Mouse (Mus musculus) retina, postnatal 7 days (tissue): Measurements from ENCODE around the gene Nmt1.

Source experiments
- DNase-seq: peaks from one replicate; pipeline ENCODE4 v3.0.0-alpha.2; 2012; ENCODE audit warnings: low read depth, low spot score

Gene Nmt1

DNA sequence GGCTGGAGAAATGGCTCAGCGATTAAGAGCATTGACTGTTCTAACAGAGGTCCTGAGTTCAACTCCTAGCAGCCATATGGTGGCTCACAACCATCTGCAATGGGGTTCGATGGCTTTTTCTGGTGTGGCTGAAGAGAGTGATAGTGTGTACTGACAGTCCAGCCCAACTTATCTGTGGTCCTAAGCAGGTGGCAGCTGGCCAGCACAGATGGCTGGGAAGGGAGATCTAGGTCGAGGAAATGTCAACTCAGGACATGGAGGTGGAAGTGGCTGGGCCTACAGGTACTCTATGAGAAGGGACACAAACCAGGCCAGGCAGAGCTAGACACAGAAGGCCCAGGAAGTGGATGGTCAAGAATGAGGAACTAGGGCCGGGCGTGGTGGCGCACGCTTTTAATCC, 48.0 kb downstream of the Nmt1 start:
- DNase-seq = no peak

DNA sequence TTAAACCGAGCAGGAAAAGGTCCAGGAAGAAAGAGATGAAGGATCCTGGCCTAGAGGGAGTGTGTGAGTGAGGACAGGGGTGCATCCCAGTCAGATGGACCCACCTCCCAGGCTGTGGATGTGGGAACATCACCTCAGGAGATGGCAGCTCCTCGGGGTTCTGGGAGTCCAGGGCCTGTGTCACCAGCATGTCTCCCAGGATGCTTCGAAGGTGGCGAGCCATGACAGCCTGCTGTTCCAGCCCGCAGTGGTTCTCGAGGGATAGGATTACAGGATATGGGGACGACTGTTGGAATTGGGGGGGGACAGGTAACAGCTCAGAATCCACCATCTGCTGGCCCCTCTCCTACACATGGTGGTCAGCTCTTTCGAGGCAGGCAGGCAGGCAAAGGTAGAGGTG, 48.6 kb downstream of the Nmt1 start:
- DNase-seq = no peak

DNA sequence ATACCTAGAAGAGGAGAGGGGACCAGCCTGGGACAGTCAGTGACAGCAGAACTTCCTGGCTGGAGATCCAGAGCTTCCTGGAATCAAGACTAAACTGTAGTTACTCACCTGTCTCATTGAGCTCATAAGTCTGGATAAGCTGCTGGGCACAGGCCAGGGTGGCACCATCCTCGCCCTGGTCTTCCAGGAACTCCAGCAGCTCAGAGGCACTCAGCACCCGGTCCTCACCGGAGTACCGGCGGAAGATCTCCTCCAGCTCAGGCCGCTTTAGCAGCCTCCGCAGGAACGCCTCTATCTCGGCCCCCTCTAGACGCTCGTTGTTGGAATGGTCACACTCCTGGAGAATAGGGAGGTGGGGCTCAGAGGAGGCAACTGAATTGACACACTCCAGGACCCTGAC, 50.1 kb downstream of the Nmt1 start:
- DNase-seq = no peak

DNA sequence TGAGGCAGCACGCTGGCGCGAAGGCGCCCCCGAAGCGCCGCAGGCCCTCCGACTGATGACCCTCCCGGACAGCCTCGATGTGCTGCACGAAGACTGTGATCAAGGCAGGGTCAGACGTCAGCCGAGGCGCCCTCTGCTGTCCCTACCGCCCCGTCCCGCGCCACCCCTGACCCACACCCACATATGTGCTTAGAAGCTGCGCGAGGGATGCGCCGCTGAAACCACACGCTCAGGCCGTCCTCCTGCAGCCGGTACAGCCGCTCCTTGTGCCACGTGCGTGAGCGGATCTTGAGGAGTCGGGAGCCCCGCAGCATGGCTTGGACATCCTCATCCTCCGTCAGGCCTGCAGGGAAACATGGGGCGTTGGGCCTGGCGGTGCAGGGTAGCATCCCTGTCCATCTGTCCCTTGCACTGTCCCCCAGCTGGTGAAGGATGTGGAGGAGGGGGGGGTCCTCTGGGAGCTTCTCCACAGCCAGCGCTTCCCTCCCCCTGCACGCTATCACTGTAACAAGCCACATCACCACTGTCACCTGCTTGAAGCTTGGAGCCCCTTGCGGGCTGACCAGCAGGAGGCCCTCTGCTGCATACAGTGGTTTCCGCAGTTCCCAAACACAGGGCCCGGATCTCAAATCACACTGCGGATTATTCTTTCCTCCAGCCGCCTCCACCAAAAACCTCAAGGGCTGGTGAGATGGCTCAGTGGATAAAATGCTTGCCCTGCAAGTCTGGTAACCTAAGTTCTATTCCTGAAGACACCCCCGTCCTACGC, 52.5 kb downstream of the Nmt1 start:
- no peak for DNase-seq

DNA sequence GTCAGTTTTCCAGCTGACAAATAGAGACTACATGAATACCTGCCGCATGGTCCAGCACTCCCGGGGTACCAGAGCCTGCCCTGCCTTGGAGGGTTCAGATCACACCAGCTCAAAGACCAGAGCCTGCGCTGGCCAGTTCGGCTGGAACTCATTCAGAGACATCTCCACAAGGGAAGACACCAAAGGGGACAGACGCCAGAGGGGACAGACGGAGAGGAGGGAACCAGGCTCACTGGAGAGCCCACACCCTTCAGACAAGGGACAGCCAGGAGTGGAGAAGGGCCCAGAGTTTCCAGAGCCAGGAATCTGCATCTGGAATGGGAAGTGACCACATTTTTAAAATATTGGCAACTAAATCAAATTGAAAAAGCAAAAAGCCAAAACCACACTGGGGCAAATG, 53.6 kb downstream of the Nmt1 start:
- no peak for DNase-seq

DNA sequence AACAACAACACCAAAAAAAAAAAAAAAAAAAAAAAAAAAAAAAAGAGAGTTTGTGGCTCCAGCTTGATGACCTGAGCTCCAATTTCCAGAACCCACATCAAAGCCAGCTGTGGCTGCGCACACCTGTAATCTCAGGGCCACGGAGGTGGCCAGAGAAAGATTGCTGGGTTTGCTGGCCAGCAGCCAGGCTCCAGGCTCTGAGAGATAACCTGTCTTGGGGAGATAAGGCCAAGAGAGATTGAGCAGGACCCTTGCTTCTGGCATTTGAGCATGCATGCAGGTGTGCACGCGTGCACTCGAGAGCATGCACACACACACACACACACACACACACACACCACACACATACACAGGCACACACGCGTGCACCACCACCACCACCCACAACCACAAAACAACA, 65.3 kb downstream of the Nmt1 start:
- DNase-seq = no peak

DNA sequence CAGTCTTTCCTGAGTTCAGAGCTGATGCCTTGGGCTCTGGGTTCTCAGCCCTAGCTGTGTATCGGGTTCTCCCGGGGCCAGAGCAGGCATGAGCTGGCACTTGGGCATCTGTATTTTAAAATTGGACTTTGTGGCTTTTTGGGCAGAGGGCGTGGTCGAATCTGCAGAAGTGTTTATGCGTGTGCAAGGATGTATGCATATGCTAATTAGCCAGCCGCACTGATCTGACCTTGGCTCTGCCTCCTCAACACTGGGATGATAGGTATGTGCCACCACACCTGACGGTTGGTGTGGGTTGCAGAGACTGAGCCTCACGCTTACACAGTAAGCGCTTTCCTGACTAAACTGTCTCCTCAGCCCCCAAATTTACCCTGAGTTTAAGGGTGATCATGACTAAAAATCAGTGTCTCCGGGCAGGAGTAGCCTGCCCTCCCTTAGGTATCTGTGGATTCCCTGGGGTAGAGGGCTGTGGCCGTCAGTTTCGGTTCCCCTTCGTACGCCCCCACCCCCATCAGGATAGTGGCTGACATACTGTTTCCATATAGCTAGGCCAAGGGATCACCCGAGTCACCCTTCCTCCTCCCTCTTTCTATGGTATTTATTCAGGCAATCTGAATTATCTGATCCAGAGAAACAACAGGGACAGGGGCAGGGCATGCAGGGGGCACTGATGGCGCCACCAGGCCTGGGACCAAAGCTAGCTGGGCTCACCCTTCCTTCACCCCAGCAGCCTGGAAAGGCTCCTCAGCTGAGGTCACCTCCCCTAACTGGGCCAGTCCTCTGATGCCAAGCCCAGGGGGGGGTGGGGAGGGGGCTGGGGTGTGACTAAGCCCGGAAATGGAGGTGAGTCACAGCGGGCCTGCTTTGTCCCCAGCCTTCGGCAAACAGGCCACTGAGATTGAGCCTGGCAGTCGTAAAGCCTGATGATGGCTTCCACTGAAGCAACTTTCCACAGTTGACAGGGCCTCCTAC, 66.2 kb downstream of the Nmt1 start:
- DNase-seq = no peak

DNA sequence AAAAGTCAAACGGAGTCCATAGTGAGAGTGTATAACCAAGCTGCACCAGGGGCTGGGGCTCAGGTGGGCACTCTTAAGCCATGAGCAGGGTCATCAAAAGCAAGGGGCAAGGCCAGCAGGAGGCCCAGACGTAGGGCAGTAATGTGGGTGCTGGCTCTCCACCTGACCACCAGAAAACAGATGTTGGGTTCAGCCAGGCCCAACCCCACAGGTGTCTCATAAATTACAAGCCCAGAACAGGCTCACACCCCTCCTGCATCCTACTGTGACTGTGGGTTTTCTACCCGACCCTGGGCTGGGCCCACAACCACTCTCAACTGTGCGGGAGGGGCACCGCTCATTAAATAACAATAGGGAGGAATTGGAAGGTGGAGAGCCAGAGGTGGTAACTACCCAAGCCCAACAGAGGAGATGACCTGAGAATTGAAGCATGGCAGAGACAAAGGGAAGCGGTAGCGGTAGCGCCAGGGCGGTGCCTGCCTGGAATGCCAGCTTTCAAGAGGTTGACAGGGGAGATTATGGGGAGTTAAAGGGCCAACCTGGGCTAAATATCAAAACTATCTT, 67.2 kb downstream of the Nmt1 start:
- no peak for DNase-seq

DNA sequence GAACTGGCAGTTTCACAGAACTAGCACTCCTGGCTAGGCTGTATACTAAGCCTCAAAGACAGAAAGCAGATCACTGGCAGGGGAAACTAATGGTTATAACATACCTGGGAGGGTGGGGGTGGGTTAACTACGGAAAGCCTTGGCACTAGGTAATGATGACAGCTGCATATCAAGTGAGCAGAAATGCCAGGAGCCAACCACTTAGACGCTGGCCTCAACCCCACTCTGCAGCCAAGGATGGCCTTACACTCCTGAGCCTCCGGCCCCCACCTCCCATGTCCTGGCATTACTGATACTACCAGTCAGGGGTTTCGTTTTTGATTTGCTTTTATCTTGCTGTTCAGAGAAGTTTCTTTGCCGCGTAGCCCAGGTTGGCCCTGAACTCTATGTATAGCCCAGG, 67.8 kb downstream of the Nmt1 start:
- no peak for DNase-seq

DNA sequence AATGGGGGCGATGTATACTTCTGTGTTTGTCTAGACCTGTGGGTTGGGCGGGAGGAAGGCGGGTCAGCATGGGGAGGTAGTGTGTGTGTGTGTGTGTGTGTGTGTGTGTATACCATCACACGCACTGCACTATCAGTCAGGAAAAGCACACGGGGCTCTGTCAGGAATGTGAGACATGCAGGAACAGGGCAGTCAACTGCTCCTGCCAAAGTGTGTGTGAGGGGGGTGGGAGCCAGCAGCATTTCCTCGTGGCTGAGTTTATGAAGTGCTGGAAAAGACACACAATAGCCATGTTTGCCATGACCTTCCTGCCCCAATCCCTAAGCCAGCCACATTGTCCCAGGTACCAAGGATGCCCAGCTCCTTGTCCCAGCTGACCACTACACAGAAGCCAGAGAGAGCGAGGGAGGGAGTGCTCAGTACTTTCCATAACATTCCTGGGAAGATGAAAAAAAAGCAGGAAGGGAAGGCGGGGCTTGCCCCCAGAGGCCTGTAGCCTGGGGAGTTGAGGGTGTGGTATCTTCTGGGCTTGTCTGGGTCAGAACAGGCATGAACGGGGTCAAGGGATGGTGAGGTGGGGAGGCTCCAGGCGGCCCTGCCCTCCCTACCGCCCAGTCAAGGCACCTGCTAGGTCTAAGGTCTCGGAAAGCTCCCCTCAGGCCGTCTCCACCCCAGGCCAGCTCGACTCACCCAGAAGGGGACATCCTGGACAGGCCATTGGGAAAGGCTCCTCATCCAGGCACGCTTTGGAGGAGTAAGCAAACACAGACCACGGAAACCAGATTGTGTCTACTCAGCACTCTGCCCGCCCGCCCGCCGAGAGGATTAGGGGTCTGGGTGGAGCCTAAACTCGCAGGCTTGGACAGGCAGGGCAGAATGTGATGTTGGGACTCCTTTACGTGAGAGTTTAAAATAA, 69.2 kb downstream of the Nmt1 start:
- no peak for DNase-seq

DNA sequence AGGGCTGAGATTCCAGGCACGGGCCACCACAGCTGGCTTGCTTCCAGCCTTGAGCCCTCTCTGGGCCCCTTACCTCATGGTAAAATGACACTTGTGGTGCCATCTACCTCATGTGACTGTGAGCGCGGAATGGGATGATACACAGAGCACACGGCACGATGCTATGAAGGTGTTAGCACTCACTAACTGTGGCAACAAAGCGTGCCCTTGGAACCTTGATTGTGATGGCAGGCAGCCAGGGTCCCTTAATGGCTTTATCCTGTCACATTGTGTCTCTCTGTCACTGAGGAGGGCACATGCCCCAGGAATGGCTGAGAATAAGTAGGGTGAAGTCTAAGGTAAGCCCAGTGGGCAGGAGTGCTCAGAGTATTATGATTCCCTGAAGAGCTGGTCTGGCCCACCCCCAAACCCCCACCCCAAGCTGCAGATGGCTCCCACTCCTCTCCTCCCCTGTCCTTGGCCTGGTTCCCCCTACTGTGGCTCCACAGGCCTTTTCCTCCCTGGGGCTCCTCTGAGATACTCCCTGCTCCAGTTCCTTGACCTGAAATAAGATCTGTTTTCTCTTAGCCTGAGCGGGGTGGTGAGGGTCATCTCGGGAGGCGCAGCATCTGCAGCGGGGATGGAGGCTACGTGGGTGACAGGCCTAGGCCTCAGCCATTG, 70.7 kb downstream of the Nmt1 start:
- DNase-seq = no peak

DNA sequence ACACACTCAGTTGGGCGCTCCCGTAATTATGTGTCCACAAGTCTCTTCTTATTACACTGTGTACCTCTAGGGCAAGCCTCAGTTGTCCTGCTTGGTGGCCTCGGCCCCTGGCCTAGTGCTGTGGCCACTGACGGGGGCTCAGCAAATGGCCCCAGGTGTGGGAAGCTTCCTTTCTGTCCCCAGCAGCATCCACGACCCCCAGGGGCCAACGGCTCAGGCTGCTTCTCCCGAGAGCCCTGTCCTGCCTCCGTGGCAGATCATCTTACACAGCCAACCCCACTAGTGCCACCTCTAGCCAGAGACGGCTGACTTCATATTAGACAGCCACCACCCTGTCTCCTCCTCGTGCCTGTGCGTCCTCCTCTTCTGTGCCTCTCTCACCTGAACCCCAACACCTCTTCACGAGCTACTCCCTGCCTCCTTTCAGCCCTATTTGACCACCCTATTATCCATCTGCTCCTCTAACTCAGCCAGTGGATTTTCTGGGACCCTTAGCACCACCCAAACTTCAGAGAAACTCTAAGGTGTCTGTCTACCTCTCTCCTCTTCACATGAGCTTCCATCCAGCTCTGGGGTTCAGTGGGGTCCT, 71.5 kb downstream of the Nmt1 start:
- no peak for DNase-seq

DNA sequence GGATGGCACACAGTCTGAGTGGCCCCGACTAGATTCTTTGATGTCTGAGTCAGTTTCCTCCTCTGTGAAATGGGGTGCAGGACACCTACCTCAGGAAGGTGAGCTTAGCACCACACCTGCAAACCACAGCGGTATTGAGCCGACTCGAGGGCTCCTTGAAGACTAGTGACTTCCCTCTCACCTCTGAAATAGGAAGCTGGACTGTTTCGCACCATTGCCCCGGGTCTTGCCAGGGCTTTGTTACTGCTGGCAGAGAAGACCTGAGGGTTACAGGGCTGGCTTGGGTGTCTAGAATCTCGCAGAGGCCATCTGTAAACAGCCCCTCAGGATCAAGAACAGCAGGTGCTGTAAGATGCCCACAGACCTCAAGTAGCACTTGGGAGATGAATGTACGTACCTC, 72.4 kb downstream of the Nmt1 start:
- no peak for DNase-seq

DNA sequence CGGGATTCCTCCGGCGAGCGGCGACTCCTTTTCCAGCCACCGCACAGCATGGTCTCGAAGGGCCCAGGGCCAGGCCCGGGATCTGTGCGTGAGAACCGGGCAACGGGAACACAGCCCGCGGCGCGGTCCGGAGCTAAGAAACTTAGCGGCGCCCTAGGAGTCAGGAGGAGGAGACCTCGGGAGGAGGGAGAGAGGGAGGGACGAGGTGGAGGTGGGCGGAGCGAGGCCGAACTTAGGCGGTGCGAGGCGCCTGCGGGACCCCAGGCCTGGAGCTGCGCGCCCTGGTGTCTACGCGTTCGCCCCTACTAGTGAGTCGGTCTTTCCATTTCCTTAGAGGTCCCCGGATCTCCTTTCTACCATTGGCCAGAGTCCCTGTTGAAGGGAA, 73.5 kb downstream of the Nmt1 start, which contains the start of the genes Plcd3 and Acbd4:
TSS of gene Plcd3 (minus strand) at position 178 of the 385 bp plus-strand sequence.
TSS of gene Acbd4 (plus strand) at position 202 of the 385 bp plus-strand sequence.
- no peak for DNase-seq

DNA sequence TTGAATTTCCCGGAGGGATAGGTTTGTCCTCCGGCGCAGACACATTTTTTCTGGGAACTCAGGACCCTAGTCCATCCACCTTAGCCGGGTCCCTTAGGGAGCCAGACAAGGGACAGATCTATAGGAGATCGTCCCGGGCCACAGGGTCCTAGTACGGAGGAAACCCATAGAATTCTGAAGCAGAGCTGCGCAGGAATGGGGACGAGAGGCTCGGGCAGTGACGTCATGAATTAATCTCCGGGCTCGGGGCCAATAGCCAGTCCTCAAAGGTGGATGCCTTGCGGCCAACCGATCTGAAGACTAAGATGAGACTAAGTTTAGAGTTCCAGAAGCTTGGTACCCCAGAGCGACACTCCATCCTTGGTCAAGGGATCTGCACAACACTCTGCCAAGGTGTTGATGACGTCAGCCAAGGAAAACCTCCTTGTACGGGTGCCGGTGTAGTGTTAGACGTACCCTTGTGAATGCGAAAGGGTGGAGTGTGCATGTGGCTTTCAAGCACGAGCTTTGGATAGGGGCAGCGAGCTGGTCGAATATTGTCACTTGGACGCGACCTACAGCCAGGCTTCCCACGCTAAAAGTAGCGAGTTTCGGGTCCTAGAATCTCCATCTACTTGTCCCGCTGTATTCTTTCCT, 74.0 kb downstream of the Nmt1 start:
- DNase-seq = no peak

DNA sequence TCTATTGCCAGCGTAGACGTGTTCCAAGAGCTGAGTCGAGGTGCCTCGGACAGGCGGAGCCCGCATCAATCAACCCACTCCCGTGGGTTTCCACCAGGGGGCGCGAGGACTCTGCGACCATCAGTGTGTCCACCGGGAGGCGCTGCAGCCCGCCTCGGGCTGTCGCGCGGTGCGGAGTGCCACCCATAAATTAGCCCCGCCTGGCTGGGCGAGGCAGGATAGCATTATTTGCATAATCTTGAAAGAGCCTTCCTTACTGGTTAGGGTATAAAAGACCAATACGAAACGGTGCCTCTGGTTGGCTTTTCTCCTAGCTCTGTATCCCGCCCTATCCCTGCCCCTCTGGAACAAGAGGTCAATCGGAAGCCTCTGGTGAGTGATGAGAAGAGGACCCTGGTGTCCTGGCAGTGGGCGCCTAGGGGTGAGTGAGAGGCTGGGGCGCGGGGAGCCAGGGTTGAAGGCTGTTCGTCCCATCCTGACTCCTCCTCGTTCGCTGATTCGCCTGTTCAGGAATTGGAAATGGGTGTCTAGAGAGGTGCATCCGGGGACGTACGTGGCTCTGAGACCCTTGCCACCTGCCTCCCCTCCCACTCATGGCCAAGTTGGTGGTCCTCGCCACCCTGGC, 74.8 kb downstream of the Nmt1 start:
- peak; percentile 94 for DNase-seq

DNA sequence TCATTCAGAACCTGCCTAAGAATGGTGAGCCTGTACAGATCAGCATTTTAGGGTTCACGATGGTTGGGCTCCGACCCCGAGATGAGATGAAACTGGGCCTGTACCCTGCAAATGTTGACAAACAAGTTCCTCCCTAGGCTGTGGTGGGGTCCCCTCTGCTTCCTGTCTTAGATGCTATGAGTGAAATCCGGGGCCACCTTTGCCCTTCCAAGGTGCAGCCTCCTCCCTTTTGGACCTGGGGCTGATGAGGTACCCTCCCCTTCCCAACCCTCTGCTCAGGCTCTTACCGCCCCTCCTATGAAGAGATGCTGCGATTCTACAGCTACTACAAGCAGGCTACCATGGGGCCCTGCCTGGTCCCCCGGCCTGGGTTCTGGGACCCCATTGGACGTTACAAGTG, 75.6 kb downstream of the Nmt1 start:
- no peak for DNase-seq

DNA sequence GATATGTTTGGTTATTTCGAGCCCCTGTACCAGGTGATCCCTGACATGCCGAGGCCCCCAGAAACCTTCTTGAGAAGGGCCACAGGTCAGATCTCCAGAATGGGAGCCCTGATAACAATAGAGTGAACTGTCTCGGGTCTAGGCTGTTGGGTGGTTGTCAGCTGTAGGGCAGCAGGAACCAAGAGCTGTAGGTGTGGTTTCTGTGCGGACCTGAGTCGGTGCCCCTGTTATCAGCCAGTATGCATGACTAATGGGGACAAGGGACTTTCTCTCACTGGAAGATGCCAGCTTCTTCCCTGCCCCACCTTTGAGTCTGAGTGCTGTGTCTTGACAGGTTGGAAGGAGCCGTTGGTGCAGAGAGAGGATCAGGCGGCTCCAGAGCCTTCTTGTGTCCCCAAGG, 76.5 kb downstream of the Nmt1 start:
- no peak for DNase-seq

DNA sequence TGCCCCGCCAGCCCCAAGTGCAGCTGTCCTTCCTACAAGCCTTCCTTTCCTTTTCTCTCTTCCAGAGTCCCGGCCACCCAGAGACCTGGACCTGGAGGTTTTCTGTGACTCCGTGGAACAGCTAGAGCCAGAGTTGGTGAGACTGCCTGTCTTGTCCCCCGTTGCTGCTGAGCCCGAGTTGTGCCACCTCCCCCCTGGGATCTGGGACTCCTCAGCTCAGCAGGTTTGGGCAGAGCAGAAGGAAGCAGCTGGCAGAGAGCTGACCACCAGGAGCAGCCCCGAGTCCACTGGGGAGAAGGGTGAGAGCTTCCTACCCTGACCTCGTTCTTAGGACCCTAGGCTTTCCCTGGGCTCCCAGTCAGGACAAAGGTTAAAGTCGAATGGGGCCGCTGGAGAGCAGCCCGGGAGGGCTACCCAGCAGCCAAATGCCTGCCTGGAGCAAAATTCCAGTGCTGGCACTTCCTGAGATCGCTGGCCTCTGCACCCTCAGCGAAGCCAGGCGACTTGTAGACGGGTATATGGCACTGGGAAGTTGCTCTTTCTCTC, 77.3 kb downstream of the Nmt1 start:
- DNase-seq = no peak
